Mouse (Mus musculus) myocyte (in vitro differentiated cells): ENCODE measurements around the gene Npas2. TPM values are rescaled to one million over a fixed set of nuclear protein-coding genes. Genes with fewer than 3 reads are reported as not detected.

Experiments used
- H3K27me3 ChIP-seq: one replicate; pipeline ENCODE4 v1.6.1; 2011; ENCODE audit not compliant: control insufficient read depth, insufficient read depth, insufficient read length
- H3K36me3 ChIP-seq: one replicate; pipeline ENCODE4 v1.6.1; 2011; ENCODE audit not compliant: control insufficient read depth, insufficient read depth
- H3K4me2 ChIP-seq: one replicate; pipeline ENCODE4 v1.6.1; 2011; ENCODE audit warnings: low read depth, control low read depth
- H3K4me3 ChIP-seq: one replicate; pipeline ENCODE4 v1.5.1; 2011; ENCODE audit warnings: mild to moderate bottlenecking, control low read depth, moderate library complexity
- H3K79me2 ChIP-seq: one replicate; pipeline ENCODE4 v1.6.1; 2011; ENCODE audit not compliant: control insufficient read depth, insufficient read depth
- H3ac ChIP-seq: one replicate; pipeline ENCODE4 v1.6.1; 2011; ENCODE audit not compliant: control insufficient read depth, insufficient read length
- CEBPB ChIP-seq: IDR thresholded peaks from 2 replicates; pipeline ENCODE4 v1.6.1; 2011; ENCODE audit warnings: mild to moderate bottlenecking, moderate library complexity; ENCODE audit not compliant: poor library complexity, insufficient read depth, severe bottlenecking
- E2F4 ChIP-seq: IDR thresholded peaks from one replicate; pipeline ENCODE4 v1.6.1; 2011; ENCODE audit warnings: mild to moderate bottlenecking, control low read depth, moderate library complexity; ENCODE audit not compliant: insufficient read depth
- MAX ChIP-seq: IDR thresholded peaks from one replicate; pipeline ENCODE4 v1.6.1; 2011; ENCODE audit warnings: low read depth, mild to moderate bottlenecking, control low read depth
- MYOD1 ChIP-seq, 3 experiments: IDR thresholded peaks; one replicate each; pipeline ENCODE4 v1.6.1; 2011; ENCODE audit warnings: control low read depth in 2 of 3, low read depth in 2 of 3, mild to moderate bottlenecking in 2 of 3, moderate library complexity in 1 of 3; ENCODE audit not compliant: insufficient read length in 2 of 3, control insufficient read depth in 1 of 3
- MYOG ChIP-seq, 3 experiments: IDR thresholded peaks; one replicate each; pipeline ENCODE4 v1.6.1; 2011; ENCODE audit warnings: control low read depth in 2 of 3, low read depth in 2 of 3, mild to moderate bottlenecking in 2 of 3; ENCODE audit not compliant: insufficient read length in 2 of 3, control insufficient read depth in 1 of 3, insufficient read depth in 1 of 3
- POLR2A ChIP-seq: IDR thresholded peaks from one replicate; pipeline ENCODE4 v1.6.1; 2011; ENCODE audit warnings: low read depth, mild to moderate bottlenecking, control low read depth, moderate library complexity; ENCODE audit not compliant: insufficient read length
- POLR2AphosphoS2 ChIP-seq: IDR thresholded peaks from one replicate; pipeline ENCODE4 v1.6.1; 2011; ENCODE audit warnings: low read depth, control low read depth; ENCODE audit not compliant: insufficient read length
- REST ChIP-seq: IDR thresholded peaks from one replicate; pipeline ENCODE4 v1.6.1; 2011; ENCODE audit warnings: mild to moderate bottlenecking, control low read depth, moderate library complexity; ENCODE audit not compliant: insufficient read depth, insufficient read length
- SRF ChIP-seq: IDR thresholded peaks from one replicate; pipeline ENCODE4 v1.6.1; 2011; ENCODE audit warnings: low read depth; ENCODE audit not compliant: control insufficient read depth, insufficient read length
- TCF12 ChIP-seq: IDR thresholded peaks from one replicate; pipeline ENCODE4 v1.6.1; 2011; ENCODE audit warnings: mild to moderate bottlenecking, control low read depth; ENCODE audit not compliant: poor library complexity, insufficient read depth, severe bottlenecking
- TCF3 ChIP-seq: IDR thresholded peaks from one replicate; pipeline ENCODE4 v1.6.1; 2011; ENCODE audit warnings: low read depth, control low read depth; ENCODE audit not compliant: insufficient read length
- USF1 ChIP-seq: IDR thresholded peaks from one replicate; pipeline ENCODE4 v1.6.1; 2011; ENCODE audit warnings: low read depth, mild to moderate bottlenecking, control low read depth, moderate library complexity
- polyA plus RNA-seq: library from polyadenylated mRNA; unstranded; fragments of >200 nt; fragmentation: generic; extraction: Trizol; gene quantifications from one replicate; pipeline ENCODE4 v1.2.1, GENCODE M21; 2012; ENCODE audit warnings: missing spikeins

The Npas2 gene
- polyA plus RNA-seq, 1 experiment, result 0.01 TPM

GRCm38 (mm10) chr1:39361754-39362514 lies 168.4 kb downstream of the Npas2 start:
- no peak for TF ChIP-seq POLR2A
- TF ChIP-seq POLR2AphosphoS2, result no peak
- no peak for TF ChIP-seq REST
- TF ChIP-seq TCF3, result no peak
- TF ChIP-seq MYOD1 (IDR thresholded peaks at IDR 0.05; ENCODE audit: control insufficient read depth in 1 of 3, insufficient read length in 2 of 3, low read depth in 2 of 3), result no peak
- TF ChIP-seq MYOG (IDR thresholded peaks at IDR 0.05; ENCODE audit: control insufficient read depth in 1 of 3, insufficient read depth in 1 of 3, insufficient read length in 2 of 3, low read depth in 2 of 3), result no peak
- TF ChIP-seq TCF12, result no peak
- TF ChIP-seq USF1, result no peak
- TF ChIP-seq SRF, result no peak
- TF ChIP-seq E2F4, result no peak
- TF ChIP-seq CEBPB, result no peak
- TF ChIP-seq MAX, result no peak
- H3K79me2 ChIP-seq, result no peaks in the 10 kb centered on the region
- peaks cover 19% of the 10 kb centered on the region for H3K27me3 ChIP-seq
- no peak overlapping the region for H3K4me3 ChIP-seq
- H3K36me3 ChIP-seq, result no peaks in the 10 kb centered on the region
- H3K4me2 ChIP-seq, result no peak overlapping the region
- H3ac ChIP-seq, result no peak overlapping the region

GRCm38 (mm10) chr1:39362515-39362893 lies 169.0 kb downstream of the Npas2 start:
- no peak overlapping the region for H3K4me2 ChIP-seq

GRCm38 (mm10) chr1:39365562-39365961 lies 172.0 kb downstream of the Npas2 start:
- no peak for TF ChIP-seq E2F4
- no peak for TF ChIP-seq MAX
- H3K79me2 ChIP-seq, result peaks cover 28% of the 10 kb centered on the region

More at GRCm38 (mm10) chr1:39362515-39362893, 169.0 kb downstream of the Npas2 start:
- peaks cover 17% of the 10 kb centered on the region for H3K27me3 ChIP-seq
- H3ac ChIP-seq, result no peak overlapping the region
- TF ChIP-seq TCF3 (no peak), REST (no peak), MAX (no peak), POLR2A (no peak), E2F4 (no peak), USF1 (no peak), TCF12 (no peak), CEBPB (no peak), SRF (no peak), MYOG (IDR thresholded peaks at IDR 0.05; ENCODE audit: control insufficient read depth in 1 of 3, insufficient read depth in 1 of 3, insufficient read length in 2 of 3, low read depth in 2 of 3) (no peak), POLR2AphosphoS2 (no peak), MYOD1 (IDR thresholded peaks at IDR 0.05; ENCODE audit: control insufficient read depth in 1 of 3, insufficient read length in 2 of 3, low read depth in 2 of 3) (no peak)
- no peaks in the 10 kb centered on the region for H3K36me3 ChIP-seq
- H3K4me3 ChIP-seq, result no peak overlapping the region
- no peaks in the 10 kb centered on the region for H3K79me2 ChIP-seq

GRCm38 (mm10) chr1:39367045-39367444 lies 173.5 kb downstream of the Npas2 start:
- no peak for TF ChIP-seq SRF
- TF ChIP-seq E2F4, result no peak
- no peak for TF ChIP-seq REST
- TF ChIP-seq TCF12, result no peak
- TF ChIP-seq POLR2A, result no peak
- TF ChIP-seq MYOD1 (IDR thresholded peaks at IDR 0.05; ENCODE audit: control insufficient read depth in 1 of 3, insufficient read length in 2 of 3, low read depth in 2 of 3), result no peak
- no peak for TF ChIP-seq CEBPB
- TF ChIP-seq POLR2AphosphoS2, result no peak
- TF ChIP-seq MAX, result no peak
- no peak for TF ChIP-seq TCF3
- no peak for TF ChIP-seq USF1
- TF ChIP-seq MYOG (IDR thresholded peaks at IDR 0.05; ENCODE audit: control insufficient read depth in 1 of 3, insufficient read depth in 1 of 3, insufficient read length in 2 of 3, low read depth in 2 of 3), result no peak
- H3K4me3 ChIP-seq, result peak overlapping the region; percentile 72
- H3K79me2 ChIP-seq, result peaks cover 28% of the 10 kb centered on the region
- peak overlapping the region; percentile 77 for H3K4me2 ChIP-seq
- peaks cover 22% of the 10 kb centered on the region for H3K36me3 ChIP-seq
- H3K27me3 ChIP-seq, result no peaks in the 10 kb centered on the region
- H3ac ChIP-seq, result no peak overlapping the region

More at GRCm38 (mm10) chr1:39365562-39365961, 172.0 kb downstream of the Npas2 start:
- Histone ChIP-seq H3K4me2 (no peak overlapping the region), H3K4me3 (no peak overlapping the region), H3K36me3 (peaks cover 8% of the 10 kb centered on the region), H3K27me3 (peaks cover 5% of the 10 kb centered on the region), H3ac (no peak overlapping the region)
